Mouse (Mus musculus): Measurements from ENCODE around the gene Gm21969.

Gene Gm21969

DNA sequence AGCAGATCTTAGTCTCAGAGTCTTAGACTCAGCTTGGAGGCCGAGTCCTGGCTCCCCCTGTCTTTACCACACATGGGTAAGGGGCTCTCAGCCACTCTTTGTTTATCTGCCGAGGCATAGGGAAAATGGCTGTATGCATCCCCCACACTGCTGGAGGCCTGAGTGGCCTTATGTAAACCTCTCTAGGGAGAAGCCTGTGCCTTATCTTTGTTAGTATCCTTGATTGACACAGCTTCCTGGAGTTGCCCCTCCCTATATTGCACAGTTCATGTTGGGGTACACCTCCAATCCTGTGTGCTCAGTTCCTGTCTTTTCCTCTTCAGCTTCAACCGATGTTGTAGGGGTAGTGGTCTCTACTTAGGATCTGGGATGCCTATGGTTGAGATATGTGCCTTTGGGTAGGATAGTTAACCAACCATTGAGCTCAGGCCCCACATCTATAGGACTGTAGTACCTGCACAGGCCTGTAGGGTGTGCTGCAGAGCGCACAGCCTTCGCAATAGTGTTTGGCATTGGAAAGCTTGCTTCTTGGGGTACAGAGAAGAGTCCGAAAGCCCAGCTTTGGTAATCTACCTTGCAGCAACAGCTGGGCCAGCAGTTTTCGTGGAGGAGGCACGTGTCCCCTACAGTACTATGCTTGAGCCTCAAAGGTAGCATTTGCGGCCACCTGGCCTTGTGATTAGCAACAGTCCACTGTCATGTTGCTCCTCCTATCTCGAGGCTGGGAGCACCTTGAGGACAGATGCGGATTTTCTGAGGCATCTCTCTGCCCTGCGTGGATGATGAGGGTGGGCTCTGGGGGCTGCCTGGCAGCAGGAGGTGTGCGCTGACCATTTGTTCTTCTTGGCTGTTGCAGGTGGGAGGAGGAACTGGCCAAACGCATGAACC is at the start of gene Gm21969:
Gm21969 (plus strand) TSS at position 830 of the 888 bp plus-strand sequence.
- DNase-seq (ENCODE audit: low read depth, low spot score), result peak; percentile 31

DNA sequence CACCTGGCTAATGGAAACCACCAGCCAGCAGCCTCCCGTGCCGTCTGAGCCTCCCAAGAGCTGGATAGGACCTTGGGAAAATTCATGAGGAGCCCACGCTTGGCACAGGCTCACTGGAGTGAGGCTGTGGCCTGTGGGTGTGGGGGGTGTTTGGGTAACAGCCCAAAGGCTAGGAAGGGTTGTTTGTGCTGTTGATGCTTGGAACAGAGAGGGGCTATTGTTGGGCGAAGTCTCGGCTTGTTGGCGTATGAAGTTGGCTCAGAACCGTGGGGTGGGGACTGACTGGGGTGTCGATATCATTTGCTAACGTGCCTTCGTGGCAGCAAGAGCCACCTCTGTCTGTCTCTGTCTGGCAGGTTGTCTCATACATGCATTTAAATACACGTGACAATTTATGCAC is 47.8 kb upstream of the Gm21969 start:
- no peak for DNase-seq (ENCODE audit: low read depth, low spot score)

DNA sequence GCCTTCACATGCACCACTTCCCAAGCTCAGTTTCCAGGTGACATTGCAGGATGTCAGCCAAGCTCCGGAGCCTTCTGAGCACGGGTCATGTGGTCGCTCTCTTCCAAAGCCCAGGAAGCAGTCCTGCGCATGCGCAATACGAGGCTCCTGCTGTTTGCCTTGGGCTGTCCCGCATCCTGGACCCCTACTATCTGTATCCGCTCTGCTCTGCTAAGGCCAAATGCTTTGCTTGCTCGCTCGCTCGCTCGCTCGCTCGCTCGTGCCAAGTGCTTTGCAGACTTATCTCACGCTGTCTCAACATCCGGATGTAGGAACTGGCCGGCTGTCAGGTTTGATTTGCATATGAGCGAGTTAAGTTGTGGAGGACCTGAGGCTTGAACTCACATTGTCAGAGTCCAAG is 47.0 kb upstream of the Gm21969 start:
- DNase-seq (ENCODE audit: low read depth, low spot score), result no peak

DNA sequence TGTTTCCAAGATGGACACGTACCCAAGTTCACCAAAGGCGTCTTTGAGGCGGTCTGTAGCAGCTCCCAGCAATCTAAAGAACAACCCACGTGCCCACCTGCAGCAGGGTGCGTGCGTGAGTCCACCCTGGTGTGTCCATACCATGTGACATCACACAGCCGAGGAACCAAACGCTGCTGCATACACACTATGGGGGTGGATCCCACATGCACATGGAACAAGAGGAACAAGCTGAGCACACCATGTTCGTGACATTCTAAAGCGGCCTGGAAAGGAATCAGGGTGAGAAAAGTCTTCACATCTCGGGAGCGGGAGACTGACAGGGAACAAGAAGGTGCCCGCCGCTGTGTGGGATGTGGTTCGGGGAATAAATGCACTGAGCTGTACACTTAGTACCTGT is 34.6 kb upstream of the Gm21969 start:
- no peak for DNase-seq (ENCODE audit: low read depth, low spot score)

DNA sequence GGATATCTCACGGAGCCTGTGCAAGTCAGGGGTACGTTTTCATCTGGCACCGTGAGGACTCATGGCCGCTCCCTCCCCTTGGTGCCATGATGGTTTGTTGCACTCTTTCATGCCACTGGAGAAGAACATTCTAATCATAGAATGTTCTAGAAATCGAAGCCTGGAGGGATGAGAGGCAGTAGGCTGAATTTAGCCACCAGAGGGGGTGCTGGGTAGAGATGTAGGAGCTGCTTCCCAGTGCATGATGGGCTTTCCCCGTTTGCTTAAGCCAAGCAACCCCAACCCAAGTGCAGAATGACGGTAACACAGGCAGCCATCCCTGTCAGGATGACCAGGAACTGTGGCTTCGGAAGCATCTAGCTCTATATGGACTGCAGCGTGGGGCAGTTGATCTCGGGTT is 32.2 kb upstream of the Gm21969 start:
- DNase-seq (ENCODE audit: low read depth, low spot score), result no peak

DNA sequence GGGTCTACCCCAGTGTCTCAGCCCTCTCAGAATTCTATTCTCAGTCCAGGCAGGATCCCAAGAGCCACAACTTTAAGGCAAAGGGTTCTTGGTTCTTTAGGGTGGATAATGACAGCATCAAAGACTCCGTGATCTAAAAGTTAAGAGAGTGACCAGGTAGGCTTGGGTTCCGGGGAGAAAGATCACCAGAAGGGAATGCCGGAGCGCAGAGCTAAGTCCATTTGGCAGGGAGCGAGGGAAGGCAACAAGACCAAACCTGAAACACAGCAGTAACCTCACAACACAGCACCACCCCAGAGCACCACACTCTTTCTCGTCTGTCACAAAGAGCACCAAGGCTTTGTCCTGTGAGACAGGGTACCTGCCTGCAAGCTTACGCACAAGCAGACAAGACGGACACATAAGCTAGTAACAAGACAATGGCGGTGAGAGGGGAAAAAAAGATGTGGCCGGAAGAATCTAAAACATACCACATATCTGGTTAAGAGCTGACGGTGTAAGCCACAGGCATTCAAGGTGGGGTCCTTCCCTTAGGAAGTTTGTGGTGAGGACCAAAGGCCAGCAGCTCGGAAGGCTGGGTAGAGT is 30.0 kb upstream of the Gm21969 start:
- DNase-seq (ENCODE audit: low read depth, low spot score), result no peak

DNA sequence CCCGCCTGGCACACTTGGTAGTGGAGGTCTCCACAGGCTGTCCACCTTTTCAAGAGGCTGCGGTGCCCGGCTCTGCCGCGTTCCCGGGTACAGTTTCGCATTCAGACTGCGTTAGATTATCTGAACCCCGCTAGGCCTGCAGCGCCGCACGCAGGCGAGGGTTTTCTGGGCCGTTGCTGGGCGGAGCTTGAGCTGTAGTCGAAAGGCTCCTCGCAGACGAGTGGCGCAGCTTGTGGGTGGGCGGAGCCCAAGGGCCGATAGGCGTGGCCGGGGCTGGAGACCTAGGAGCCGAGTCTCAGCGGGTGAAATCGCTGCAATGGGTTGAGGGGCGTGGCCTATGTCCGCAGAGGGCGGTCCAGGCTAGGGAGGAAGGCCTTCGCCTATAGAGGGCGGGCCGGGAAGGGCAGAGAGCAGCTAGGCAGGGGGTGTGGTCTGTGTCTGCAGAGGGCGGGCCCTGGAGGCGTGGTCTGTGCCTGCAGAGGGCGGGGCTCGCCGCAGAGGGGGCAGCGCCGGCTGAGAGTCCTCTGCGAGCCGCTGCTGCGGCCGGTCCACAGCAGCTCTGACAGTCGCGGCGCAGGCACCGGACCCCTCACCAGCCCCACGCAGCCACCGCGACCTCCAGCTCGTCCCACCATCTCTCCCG is 28.7 kb upstream of the Gm21969 start:
- DNase-seq (ENCODE audit: low read depth, low spot score), result peak; percentile 62

DNA sequence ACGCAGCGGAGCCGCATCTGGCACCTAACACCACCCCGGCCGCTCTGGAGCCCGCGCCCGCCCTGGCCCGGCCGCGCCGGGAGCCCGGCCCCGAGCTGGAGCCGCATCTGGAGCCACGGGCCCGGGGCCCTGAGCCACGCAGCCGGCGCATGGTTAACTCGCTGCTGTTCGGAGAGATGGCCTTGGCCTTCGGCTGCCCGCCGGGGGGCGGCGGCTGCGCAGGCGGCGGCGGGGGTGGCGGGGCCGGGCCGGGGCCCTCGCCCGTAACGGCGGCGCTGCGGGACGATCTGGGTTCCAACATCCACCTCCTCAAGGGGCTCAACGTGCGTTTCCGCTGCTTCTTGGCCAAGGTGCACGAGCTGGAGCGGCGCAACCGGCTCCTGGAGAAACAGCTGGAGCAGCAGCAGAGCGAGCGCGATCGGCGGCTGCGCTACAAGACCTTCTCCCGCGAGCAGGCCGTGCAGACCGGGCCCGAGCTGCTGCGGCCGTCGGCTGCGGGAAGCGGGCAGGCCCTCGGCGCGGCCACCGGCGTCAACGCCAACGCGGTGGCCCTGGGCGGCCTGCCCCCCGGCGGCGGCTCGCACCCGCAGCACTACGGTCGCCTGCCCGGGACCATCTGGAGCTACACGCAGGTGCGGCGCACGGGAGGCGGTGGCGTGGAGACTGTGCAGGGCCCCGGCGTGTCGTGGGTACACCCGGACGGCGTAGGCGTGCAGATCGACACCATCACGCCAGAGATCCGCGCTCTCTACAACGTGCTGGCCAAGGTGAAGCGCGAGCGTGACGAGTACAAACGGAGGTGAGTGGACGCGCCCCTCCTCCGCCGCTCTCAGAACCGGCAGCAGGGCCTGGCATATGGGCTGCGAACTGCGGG is 27.9 kb upstream of the Gm21969 start:
- no peak for DNase-seq (ENCODE audit: low read depth, low spot score)

DNA sequence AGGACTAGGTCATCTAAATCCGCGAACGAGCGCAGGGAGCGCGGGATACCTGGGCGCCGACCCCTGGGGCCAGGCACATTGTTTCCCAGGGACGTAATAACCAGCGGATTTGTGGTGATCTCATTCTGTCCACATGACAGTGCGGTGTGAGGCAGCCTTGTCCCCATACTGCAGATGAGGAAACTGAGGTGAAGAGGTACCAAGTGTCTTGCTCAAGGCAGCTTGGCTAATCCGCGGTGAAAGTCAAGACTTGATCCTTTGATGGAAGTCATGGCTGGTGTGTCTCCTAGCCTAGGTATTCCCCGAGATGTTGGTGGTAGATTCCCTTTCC is 27.3 kb upstream of the Gm21969 start:
- no peak for DNase-seq (ENCODE audit: low read depth, low spot score)

DNA sequence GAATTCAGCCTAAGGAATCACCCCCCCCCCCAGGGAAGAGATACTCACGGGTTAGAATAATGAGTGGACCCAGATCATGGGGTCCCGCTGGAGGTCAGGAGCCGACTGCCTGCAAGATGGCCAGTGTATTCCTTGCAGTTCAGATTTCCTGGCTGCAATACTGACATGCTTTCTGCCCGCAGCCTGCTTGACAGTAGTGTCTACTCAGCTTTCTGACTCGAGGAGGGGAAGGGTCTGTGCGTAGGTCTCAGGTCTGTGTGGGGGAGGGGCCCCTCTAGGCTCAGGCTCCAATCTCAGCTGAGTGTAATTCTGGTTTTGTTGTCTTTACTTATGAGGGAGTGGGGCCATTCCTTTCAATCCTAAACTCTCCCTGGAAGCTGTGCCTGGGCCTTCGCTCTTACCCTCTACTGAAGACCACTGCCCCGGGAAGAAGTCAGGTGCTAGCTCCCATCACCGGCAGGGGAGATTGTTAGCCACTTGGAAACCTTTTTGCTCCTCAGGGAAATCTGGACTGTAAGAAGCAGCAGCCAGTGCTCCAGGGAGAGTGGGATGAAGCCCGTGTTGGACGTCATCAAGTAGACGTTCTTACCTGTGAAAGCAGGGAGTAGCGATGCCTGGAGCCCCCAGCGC is 26.6 kb upstream of the Gm21969 start:
- DNase-seq (ENCODE audit: low read depth, low spot score), result no peak

DNA sequence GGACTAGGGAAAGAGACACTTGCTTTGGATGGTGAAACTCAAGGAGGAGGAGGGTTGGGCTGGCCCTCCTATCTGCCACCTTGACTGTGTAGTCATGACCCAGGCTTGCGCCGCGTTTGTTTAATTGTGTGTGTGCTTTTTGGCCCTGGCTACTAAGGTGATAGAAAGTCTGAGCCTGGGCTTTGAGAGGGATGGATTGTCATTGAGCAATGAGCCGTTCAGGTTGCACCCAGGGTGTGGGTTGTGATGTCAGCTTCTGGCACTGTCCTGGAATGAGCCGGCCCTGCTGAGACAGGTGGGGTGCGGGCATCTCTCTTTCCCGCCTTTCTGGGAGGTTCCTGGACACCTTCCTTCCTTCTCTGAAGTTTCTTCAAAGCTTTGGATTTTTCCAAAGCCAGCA is 26.0 kb upstream of the Gm21969 start:
- no peak for DNase-seq (ENCODE audit: low read depth, low spot score)

DNA sequence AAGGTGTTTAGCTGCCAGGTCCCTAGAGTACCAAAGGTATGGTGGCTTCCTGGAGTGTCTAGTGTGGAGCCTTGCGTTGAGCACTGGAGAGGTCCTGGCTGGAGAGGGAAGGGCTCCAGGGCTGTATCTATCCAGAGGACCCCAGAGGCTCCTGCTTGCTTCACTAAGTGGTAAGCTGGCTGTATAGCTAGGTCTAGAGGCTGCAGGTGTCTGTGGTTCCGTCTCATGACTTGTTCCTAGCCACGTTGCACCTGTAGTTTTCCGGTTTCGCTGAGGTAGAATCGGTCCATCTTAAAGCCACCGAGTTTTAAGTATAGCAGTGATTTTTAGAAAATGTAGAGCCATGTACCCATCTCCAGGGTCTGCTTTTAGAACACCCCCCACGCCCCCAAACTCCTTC is 24.6 kb upstream of the Gm21969 start:
- DNase-seq (ENCODE audit: low read depth, low spot score), result no peak

DNA sequence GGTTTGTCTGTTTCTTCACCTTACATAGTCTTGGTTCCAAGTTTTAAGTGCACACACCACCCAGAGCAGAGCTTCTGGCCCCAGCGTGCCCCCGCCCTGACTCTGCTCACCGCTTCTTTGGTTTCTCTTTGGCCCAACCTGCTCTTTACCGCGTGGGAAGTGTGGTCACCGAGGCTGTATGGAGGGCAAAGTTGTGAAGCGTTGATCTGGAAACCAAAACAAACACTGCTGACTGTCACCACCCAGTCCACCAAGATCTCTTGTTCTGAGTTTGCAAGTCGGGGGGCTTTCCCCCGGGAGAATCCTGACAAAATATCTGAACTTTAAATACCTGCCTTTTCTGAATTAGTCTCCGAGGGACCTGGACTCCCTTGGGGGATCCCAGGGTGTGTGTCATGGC is 24.0 kb upstream of the Gm21969 start:
- DNase-seq (ENCODE audit: low read depth, low spot score), result no peak

DNA sequence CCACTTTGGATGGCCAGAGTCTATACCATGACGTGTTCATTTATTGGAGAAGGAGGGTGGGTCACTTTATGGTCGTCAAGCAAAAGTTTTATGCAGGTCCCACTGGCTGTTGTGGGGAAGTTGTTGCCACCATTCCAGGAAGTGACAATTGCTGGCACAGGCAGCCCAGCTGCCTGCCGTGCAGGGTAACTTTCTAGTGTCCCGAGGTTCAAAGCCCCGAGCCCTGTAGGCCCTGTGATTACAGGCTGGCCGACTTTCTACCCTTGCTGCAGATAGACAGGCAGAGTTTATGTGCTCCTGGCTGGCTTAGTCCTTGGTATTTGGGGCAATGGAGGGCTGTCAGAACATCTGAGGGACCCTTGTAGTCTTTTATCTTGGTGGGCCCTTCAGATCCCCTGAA is 23.5 kb upstream of the Gm21969 start:
- no peak for DNase-seq (ENCODE audit: low read depth, low spot score)

DNA sequence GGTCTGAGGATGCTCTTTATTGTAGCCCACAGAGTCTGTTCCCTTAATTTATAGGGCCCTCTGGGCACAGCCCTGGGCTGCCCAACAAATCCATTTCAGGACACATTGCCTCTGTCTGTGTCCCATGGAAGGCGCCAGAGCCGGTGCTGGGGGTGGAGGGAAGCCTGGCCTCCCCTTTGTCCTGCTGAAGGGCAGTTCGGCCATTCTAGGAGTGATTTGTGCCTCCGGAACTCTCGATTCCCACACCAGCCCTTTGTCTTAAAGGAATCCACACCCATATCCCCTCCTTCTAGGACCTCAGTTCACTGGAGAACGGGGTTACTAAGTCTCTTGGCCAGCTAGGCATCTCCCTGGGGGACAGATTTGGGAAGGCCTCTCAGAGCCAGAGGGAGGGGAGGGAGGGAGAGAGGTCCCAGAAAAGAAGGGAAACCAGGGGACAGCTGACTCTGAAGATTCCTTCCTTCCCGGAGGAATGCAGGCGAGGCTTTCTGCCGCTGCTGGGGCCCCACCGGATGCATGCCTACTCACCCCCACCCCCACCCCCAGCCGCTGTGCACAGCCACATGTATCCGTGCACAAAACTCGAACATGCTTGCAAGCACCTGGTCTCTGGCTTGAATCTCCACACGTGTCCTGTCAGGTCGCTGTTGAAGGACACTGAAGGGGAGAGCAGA is 22.2 kb upstream of the Gm21969 start:
- no peak for DNase-seq (ENCODE audit: low read depth, low spot score)

DNA sequence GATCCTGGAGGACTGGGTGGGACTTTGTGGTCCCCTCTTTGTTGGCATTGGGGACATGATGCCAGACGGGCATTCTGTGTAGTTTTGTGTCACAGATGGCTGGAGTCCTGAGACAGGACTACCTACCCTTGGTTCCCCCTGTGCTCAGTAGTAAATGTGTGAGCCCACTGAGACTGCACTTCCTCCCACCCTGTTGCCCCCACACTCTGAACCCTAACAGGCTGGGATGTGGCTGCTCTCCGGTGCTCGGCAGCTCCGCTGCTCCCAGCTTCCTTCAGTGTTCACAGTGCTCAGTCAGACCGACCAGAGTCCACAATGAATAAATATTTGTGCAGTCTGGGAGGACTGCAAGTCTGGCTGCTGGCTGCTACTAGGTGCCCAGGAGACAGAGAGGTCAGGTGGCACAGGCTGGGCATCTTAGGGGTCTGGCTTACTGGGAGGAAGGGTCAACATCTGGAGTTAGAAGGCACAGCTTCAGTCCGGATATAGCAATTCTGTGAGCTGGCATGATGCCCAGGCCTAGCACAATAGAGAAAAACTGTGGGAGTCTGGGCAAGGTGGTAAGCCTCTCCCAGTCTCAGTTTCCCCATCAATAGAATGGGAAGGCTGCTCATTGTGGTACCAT is 21.4 kb upstream of the Gm21969 start:
- no peak for DNase-seq (ENCODE audit: low read depth, low spot score)

DNA sequence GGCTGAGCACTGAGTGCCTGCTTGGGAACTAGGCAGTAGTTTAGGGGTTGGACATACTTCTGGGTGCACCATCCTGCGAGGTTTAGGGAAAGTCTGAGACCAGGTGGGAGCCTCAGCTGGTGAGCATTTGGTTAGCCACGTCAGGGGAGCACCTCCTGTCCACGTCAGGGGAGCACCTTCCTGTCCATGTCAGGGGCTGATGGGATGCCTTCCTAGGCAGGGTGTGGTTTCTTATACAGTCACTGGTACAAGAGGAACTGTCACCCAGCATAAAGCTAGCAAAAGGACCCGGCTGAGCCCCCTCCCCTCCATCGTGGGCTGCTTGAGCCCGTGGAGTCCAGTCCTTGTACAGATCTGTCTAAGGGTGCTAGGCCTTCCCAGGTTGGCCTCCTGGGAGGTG is 20.6 kb upstream of the Gm21969 start:
- no peak for DNase-seq (ENCODE audit: low read depth, low spot score)

DNA sequence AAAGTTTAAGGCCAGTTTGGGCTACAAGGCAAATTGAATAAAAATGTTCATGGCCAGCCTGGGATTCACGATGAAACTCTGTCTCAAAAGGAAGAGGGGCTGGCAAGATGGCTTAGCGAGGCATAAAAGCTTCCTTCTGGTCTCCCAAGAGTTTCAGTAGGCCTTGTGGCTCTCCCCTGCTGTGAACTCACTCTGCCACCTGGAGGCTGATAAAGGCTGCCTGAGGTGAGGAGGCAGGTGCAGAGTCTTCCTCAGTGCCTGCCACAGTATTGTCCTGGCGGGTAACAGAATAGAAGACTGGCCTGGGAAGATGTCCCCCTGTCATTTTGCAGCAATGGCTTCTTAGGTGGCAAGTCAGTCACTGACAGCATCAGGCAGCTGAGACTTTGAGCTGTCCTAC is 20.1 kb upstream of the Gm21969 start:
- DNase-seq (ENCODE audit: low read depth, low spot score), result no peak

DNA sequence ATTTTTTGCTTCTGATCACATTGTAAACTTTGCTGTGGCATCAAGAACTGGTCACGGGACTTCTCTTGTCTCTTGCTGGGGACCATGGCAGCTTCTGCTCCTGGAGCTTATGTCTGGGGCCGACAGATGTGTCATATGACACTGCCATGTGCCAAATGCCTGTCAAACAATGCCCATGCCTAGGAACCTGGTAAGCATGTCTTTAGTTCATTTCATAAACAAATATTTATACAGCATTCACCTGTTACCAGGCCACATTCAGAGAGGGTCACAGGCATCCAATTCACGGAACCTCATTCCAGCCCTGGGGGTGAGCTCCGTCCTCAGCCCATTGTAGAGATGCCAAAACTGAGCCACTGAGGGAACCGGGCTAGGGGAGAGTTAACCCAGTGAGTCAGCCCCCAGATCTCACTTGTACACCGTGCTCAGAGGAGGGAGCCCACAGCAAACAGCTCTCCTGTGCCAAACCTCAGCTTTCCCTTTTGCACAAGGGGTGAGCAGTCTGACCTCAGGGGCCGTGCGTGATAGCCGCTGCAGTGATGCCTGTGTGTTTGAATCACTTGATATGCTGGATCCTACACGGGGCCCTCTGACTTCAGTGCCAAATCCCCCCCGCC is 19.2 kb upstream of the Gm21969 start:
- no peak for DNase-seq (ENCODE audit: low read depth, low spot score)

DNA sequence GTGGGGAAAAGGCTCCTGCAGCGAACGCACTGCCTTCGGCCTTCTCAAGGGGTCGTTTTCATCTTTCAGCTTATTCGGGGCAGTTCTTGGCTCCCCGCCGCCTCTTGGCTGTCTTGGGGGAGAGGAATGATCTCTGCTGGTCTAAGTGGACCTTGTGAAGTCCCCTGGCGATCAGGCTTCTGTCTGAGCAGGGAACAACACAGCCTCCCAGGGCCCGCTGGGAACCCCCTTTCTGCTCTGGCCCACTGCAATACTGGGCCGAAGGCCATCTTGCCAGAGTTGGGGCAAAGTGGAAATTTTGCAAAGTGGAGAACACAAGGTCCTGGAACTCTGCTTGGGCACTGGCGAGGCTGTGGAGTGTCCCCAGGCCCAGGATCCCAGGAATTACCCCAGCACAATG is 18.3 kb upstream of the Gm21969 start:
- no peak for DNase-seq (ENCODE audit: low read depth, low spot score)

Data from c-Kit-negative CD71-positive TER-119-positive erythroid progenitor cells, embryonic 14.5 days (primary cell).